Mouse (Mus musculus) cerebellum, postnatal 10 days (tissue): ENCODE measurements at regions not wholly inside any gene's neighbourhood (a gene's known extent, or its start where the extent isn't known, plus 50 kb on each side); places are given as distances from the start of the nearest gene placed in this dataset.
A peak's percentile ranks its signal among the peaks of the same experiment; 100 is the strongest.

Experiments
- DNase-seq, 2 experiments: peaks; one replicate each; pipeline ENCODE4 v3.0.0; 2021; ENCODE audit warnings: mixed read lengths in 2 of 2

- no peak for DNase-seq
Observed at GRCm38 (mm10) chr17:51397973-51398372, 218.8 kb upstream of the Tbc1d5 start.

DNA sequence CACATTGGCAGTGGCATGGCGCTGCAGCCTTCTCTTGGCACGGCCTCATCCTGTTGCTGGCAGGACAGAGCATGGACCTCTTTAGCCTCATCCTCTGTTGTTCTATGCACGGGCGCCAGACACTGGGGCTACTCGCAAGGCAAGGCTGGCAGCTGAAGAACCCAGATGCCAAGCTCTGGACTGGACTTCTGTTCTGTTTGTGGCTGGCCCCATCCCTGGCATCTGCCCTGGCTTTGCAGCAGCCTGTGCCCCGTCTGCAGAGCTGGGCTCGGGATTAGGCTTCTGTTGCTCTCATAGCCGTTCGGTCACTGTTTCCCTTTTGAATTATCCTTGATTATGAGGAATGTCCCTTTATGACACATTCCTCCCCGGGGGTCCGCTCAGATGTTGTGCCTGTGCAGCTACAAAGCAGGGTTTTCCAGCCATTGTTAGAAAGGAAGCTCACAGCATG, 214.6 kb upstream of the Tbc1d5 start:
- peak; percentile 85 to 90 for DNase-seq

DNA sequence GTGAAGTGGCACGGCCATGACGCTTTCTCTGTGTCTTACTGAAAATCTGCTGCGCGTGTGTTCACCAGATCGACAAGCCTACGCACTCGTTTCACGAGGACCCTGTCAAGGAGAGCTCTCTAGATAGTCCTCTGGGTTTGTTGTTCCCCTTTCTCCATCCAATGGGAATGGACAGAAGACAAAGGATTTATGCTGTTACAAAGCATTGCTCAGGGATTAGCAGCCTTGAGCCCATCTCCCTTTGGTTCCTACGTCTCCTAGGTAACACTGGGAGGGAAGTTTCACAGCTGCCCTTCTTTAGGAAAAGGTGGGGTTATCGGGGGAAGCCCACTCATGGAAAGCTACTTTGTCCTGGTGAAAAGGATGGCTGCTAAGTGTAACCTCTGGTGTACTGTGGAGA, 212.7 kb upstream of the Tbc1d5 start:
- DNase-seq: no peak

DNA sequence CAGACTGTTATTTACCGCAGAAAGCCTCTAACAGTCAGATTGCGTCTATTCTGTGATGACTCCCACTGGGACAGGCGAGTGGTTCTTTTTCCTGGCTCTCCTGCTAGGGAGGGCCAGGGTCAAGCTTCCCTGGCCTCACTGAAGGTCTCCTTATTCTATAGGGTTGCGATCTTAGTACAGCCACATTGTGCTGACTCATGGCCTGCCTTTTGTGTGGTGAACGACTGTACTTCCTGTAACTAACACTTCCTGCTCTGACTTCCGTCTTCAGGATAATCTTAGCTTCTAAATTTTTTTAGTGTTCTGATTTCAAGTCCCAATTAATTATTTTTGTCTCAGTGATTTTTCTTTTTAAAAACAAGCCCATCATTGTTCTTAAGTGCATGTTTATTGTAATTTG, 203.4 kb upstream of the Tbc1d5 start:
- no peak for DNase-seq

DNA sequence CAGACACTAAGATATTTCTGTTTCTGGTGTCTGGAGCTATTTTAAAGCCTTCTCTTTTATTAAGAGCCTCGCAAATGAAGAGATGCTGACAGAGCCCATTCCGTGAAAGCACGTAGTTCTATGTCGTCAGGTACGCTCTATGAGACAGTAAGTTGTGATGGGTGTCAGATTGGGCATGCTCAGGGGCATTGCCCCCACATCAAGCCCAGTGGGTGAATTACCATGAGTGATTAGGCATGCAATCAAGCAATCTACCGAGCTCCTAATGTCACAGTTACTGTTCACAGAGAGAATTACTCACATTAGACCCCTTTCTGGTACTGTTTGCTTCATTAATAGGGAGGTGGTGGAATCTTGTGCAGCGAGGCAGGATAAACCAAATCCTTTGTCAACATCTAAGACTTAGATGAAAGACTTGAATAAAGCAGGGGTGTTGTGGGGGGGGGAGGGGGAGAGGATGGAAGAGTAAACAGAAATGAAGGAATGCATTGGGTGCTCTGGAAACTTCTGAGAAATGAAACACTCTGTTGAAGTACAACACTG, 192.9 kb upstream of the Tbc1d5 start:
- DNase-seq: no peak

- DNase-seq: no peak
Observed at GRCm38 (mm10) chr17:51370990-51371389, 191.8 kb upstream of the Tbc1d5 start.

DNA sequence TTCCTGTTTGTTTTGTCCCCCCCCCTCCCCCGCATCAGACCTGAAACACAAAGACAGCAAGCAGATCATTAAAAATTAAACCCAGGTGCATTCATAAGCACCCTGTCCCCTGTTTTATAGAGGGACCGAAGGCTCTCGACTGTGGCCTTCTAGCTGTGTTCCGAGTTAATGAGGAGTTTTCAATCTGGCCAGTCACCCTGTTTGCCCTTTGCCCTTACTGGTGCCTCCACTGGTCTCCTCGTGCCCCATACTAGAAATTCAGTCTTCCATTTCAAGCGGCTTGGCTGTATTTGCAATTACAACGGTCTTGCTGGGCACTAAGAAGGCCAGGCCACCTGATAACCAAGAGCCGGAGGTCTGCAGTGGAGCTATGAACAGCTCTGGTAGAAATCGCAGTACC, 190.9 kb upstream of the Tbc1d5 start:
- DNase-seq: no peak

DNA sequence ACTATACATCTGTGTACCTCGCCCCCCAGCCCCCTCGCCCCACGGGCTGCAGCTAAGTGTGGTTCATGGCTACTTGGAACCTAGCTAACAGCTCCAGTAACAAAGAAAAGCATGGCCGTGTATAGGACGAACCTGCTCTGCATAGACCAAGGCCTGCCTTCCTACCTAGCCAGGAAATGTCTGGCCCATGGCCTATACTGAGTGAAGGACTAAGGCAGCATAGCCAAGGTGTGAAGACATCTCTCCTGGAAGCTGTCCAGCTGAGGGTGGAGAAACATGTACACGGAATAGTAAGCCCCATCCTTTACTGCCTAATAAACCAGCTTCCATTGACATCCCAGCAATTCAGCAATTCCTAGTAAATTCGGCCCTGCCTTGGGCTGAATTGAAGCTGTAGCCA, 183.6 kb upstream of the Tbc1d5 start:
- DNase-seq: peak; percentile 69 to 76

DNA sequence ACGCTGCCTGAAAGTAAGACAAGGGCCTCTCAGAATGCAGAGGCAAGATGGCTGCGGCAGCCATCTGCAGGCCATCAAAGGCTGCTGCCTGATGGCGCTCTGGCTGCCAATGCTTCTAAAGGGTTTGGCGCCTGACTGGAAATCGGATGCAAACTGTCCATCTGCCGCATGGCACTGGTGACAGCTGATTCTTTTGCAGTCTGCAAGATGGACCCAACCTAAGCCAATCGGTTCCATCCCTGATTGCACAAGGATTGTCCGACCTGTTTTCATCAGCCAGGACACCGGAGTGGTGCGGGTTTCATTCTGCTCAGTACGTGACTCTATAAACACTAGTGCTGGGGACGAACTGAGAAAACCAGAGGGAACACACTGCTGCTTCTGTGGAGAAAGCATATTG, 183.1 kb upstream of the Tbc1d5 start:
- peak; percentile 81 to 85 for DNase-seq

GRCm38 (mm10) chr17:51358362-51358739, 179.2 kb upstream of the Tbc1d5 start:
- DNase-seq: peak; percentile 17 to 50

- no peak for DNase-seq
Observed at GRCm38 (mm10) chr17:51357690-51358361, 178.7 kb upstream of the Tbc1d5 start.

- peak in 1 of 2 experiments; percentile 30 for DNase-seq
Observed at GRCm38 (mm10) chr17:51356447-51356846, 177.3 kb upstream of the Tbc1d5 start.

DNA sequence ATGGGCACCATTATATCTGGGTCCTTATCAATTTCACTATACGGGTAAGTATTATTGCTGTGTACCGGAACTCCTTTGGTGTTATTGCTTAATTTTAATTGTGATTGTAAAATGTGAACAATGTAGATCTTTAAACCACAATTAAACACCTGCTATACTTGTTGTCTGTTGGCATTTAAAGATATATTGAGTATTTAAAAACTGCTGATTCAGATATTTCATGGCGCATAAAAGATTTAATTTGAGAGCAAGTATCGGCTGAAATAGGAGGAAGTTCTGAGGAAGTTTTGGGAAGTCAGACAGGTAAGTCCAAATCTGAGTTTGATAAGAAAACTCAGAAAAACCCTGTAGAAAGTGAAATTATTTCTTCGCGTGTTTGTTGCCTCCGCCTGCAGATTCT, 142.7 kb upstream of the Tbc1d5 start:
- DNase-seq: no peak

- peak; percentile 50 to 59 for DNase-seq
Observed at GRCm38 (mm10) chr17:51321025-51321424, 141.9 kb upstream of the Tbc1d5 start.

GRCm38 (mm10) chr17:51304964-51305363, 125.8 kb upstream of the Tbc1d5 start:
- DNase-seq: no peak

- DNase-seq: no peak
Observed at GRCm38 (mm10) chr17:51290741-51291140, 111.6 kb upstream of the Tbc1d5 start.

GRCm38 (mm10) chr17:51288751-51289150, 109.6 kb upstream of the Tbc1d5 start:
- peak; percentile 56 to 61 for DNase-seq

DNA sequence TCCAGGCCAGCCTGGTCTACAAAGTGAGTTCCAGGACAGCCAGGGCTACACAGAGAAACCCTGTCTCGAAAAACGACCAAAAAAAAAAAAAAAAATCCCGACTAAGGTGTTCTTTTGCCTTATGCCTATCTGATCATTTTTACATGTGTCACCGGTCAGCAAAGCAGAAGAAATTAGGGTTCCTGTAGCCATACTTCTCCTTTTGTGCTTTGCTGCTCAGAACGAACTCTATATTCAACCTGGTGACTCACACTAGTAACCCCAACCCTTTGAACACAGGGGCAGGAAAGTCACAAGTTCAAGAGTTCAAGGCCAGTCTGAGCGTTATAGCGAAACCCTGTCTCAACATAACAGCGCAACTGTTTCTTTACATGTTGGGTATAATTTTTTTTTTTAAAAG, 108.7 kb upstream of the Tbc1d5 start:
- no peak for DNase-seq

DNA sequence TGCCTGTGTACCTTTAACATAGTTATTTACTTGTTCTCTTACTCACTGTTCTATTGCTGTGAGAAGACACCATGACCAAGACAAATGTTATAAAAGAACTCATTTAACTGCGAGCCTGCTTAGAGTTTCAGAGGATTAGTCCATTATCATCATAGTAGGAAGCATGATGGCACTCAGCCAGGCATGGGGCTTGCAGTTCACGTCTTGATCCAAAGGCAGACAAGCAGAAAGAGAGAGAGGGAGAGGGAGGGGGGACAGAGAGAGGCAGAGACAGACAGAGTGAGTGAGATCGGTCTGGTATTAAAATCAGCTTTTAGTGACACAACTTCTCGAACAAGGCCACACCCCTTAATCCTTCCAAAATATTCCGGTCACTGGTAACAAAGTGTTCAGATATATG, 106.2 kb upstream of the Tbc1d5 start:
- peak; percentile 71 to 77 for DNase-seq

DNA sequence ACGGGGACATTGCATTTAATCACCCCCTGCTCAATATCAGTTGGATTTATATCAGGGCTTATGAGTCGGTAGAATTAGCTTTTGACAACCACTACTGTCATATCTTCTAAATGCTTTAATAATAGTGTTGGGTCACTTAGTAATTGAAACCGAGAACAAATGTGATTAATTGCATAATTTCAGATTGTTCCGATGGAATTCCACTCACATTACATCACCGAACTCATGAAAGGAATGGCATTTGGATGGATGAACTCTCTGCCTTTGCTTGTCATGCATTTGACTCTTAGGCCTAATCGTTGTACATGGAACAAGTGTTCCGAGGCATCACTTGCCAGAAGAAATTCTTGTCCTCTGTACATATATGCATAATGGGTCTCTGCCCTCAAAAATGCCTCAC, 99.6 kb upstream of the Tbc1d5 start:
- DNase-seq: no peak

- no peak for DNase-seq
Observed at GRCm38 (mm10) chr17:51278094-51278493, 98.9 kb upstream of the Tbc1d5 start.

GRCm38 (mm10) chr17:51277161-51277560, 98.0 kb upstream of the Tbc1d5 start:
- no peak for DNase-seq

- no peak for DNase-seq
Observed at GRCm38 (mm10) chr17:51272025-51272424, 92.9 kb upstream of the Tbc1d5 start.

DNA sequence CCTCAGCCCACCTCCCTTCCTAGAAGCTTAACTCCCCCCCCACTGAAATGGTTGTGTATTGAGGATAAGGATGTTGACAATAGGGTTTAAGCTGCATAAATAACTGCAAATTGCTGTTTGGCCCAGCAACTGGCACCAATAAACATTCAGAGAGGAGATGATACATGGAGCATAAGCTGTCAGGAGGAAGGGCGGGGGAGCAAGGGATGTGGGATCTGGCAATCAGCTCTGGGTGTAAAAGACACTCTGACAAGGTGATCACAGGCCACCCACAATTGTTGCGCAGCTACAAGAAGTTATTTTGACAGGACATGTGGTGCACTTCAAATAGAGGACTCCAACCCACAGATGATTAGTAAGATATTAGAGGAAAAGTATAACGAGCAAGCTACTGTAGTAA, 83.8 kb upstream of the Tbc1d5 start:
- DNase-seq: no peak

- DNase-seq: no peak
Observed at GRCm38 (mm10) chr17:51262404-51262803, 83.3 kb upstream of the Tbc1d5 start.
